Mouse (Mus musculus): ENCODE measurements around the gene Rnf217. TPM values are rescaled to one million over a fixed set of nuclear protein-coding genes. Genes with fewer than 3 reads are reported as not detected.

Rnf217 gene
- total and polyA plus RNA-seq, 2 experiments = 3.5 to 8.0 TPM

GRCm38 (mm10) chr10:31600116-31600515 lies 8.9 kb downstream of the Rnf217 start:
- H3K27me3 ChIP-seq (ENCODE audit: control insufficient read depth, insufficient read depth, low read length) = no peaks in the 10 kb centered on the region
- H3K4me1 ChIP-seq (ENCODE audit: control insufficient read depth, insufficient read depth, low read length) = peaks cover 11% of the 10 kb centered on the region
- DNase-seq (ENCODE audit: extremely low read depth, low read depth, low spot score) = no peak
- no peak for TF ChIP-seq CTCF (IDR thresholded peaks at IDR 0.05; ENCODE audit: low read depth, low read length)
- no peaks in the 10 kb centered on the region for H3K36me3 ChIP-seq (ENCODE audit: control insufficient read depth, insufficient read depth, low read length)
- 72% methylated on average over 6 of the region's 6 CpGs for WGBS
- no peak overlapping the region for H3K27ac ChIP-seq (replicated peaks; ENCODE audit: insufficient read depth, low read depth, low read length)
- no peak overlapping the region for H3K4me3 ChIP-seq (ENCODE audit: insufficient read depth, low read depth, low read length)
- peaks cover 23% of the 10 kb centered on the region for H3K79me2 ChIP-seq (ENCODE audit: control insufficient read depth, insufficient read depth, low read length)
- H3K9ac ChIP-seq (ENCODE audit: low read depth, low read length) = no peak overlapping the region

- Histone ChIP-seq H3K4me1 (ENCODE audit: control insufficient read depth, insufficient read depth, low read length) (peaks cover 25% of the 10 kb centered on the region), H3K36me3 (ENCODE audit: control insufficient read depth, insufficient read depth, low read length) (no peaks in the 10 kb centered on the region), H3K27me3 (ENCODE audit: control insufficient read depth, insufficient read depth, low read length) (no peaks in the 10 kb centered on the region), H3K79me2 (ENCODE audit: control insufficient read depth, insufficient read depth, low read length) (peaks cover 21% of the 10 kb centered on the region), H3K4me3 (ENCODE audit: insufficient read depth, low read depth, low read length) (no peak overlapping the region), H3K9ac (ENCODE audit: low read depth, low read length) (no peak overlapping the region), H3K27ac (replicated peaks; ENCODE audit: insufficient read depth, low read depth, low read length) (no peak overlapping the region)
- TF ChIP-seq CTCF (IDR thresholded peaks at IDR 0.05; ENCODE audit: low read depth, low read length) (no peak), POLR2A (IDR thresholded peaks at IDR 0.05; ENCODE audit: extremely low read depth, insufficient read depth, low read length) (no peak)
- 85% methylated on average over 2 of the region's 2 CpGs for WGBS
- no peak for DNase-seq (ENCODE audit: extremely low read depth, low read depth, low spot score)
Measured at GRCm38 (mm10) chr10:31597886-31598285, 11.1 kb downstream of the Rnf217 start.

GRCm38 (mm10) chr10:31596804-31597203 lies 12.2 kb downstream of the Rnf217 start:
- no peak for TF ChIP-seq POLR2A (IDR thresholded peaks at IDR 0.05; ENCODE audit: extremely low read depth, insufficient read depth, low read length)
- TF ChIP-seq CTCF (IDR thresholded peaks at IDR 0.05; ENCODE audit: low read depth, low read length) = no peak
- no peak overlapping the region for H3K9ac ChIP-seq (ENCODE audit: low read depth, low read length)
- no peak overlapping the region for H3K4me3 ChIP-seq (ENCODE audit: insufficient read depth, low read depth, low read length)
- H3K27ac ChIP-seq (replicated peaks; ENCODE audit: insufficient read depth, low read depth, low read length) = no peak overlapping the region
- no peaks in the 10 kb centered on the region for H3K27me3 ChIP-seq (ENCODE audit: control insufficient read depth, insufficient read depth, low read length)
- H3K36me3 ChIP-seq (ENCODE audit: control insufficient read depth, insufficient read depth, low read length) = no peaks in the 10 kb centered on the region
- 81% methylated on average over 4 of the region's 4 CpGs for WGBS
- peaks cover 31% of the 10 kb centered on the region for H3K4me1 ChIP-seq (ENCODE audit: control insufficient read depth, insufficient read depth, low read length)
- DNase-seq (ENCODE audit: extremely low read depth, low read depth, low spot score) = no peak
- H3K79me2 ChIP-seq (ENCODE audit: control insufficient read depth, insufficient read depth, low read length) = peaks cover 25% of the 10 kb centered on the region

GRCm38 (mm10) chr10:31595326-31595725 lies 13.7 kb downstream of the Rnf217 start:
- peaks cover 33% of the 10 kb centered on the region for H3K4me1 ChIP-seq (ENCODE audit: control insufficient read depth, insufficient read depth, low read length)
- 77% methylated on average over 4 of the region's 4 CpGs for WGBS
- no peak overlapping the region for H3K9ac ChIP-seq (ENCODE audit: low read depth, low read length)
- H3K79me2 ChIP-seq (ENCODE audit: control insufficient read depth, insufficient read depth, low read length) = peaks cover 25% of the 10 kb centered on the region
- H3K36me3 ChIP-seq (ENCODE audit: control insufficient read depth, insufficient read depth, low read length) = no peaks in the 10 kb centered on the region
- no peaks in the 10 kb centered on the region for H3K27me3 ChIP-seq (ENCODE audit: control insufficient read depth, insufficient read depth, low read length)
- H3K4me3 ChIP-seq (ENCODE audit: insufficient read depth, low read depth, low read length) = no peak overlapping the region
- H3K27ac ChIP-seq (replicated peaks; ENCODE audit: insufficient read depth, low read depth, low read length) = no peak overlapping the region
- no peak for DNase-seq (ENCODE audit: extremely low read depth, low read depth, low spot score)
- TF ChIP-seq CTCF (IDR thresholded peaks at IDR 0.05; ENCODE audit: low read depth, low read length) (no peak), POLR2A (IDR thresholded peaks at IDR 0.05; ENCODE audit: extremely low read depth, insufficient read depth, low read length) (no peak)

- peaks cover 27% of the 10 kb centered on the region for H3K4me1 ChIP-seq (ENCODE audit: control insufficient read depth, insufficient read depth, low read length)
- H3K27me3 ChIP-seq (ENCODE audit: control insufficient read depth, insufficient read depth, low read length) = no peaks in the 10 kb centered on the region
- no peak for TF ChIP-seq POLR2A (IDR thresholded peaks at IDR 0.05; ENCODE audit: extremely low read depth, insufficient read depth, low read length)
- TF ChIP-seq CTCF (IDR thresholded peaks at IDR 0.05; ENCODE audit: low read depth, low read length) = no peak
- no peak overlapping the region for H3K9ac ChIP-seq (ENCODE audit: low read depth, low read length)
- no peaks in the 10 kb centered on the region for H3K36me3 ChIP-seq (ENCODE audit: control insufficient read depth, insufficient read depth, low read length)
- H3K4me3 ChIP-seq (ENCODE audit: insufficient read depth, low read depth, low read length) = no peak overlapping the region
- 0 out of 2 replicates have a peak overlapping the region, but pooled peaks have one; percentile 8 for H3K27ac ChIP-seq (replicated peaks; ENCODE audit: insufficient read depth, low read depth, low read length)
- 28% methylated on average over 9 of the region's 9 CpGs for WGBS
- peak; percentile 76 for DNase-seq (ENCODE audit: extremely low read depth, low read depth, low spot score)
- peaks cover 18% of the 10 kb centered on the region for H3K79me2 ChIP-seq (ENCODE audit: control insufficient read depth, insufficient read depth, low read length)
Measured at GRCm38 (mm10) chr10:31592741-31593524, 16.1 kb downstream of the Rnf217 start.

- no peak overlapping the region for H3K27ac ChIP-seq (replicated peaks; ENCODE audit: insufficient read depth, low read depth, low read length)
- no peak for TF ChIP-seq CTCF (IDR thresholded peaks at IDR 0.05; ENCODE audit: low read depth, low read length)
- TF ChIP-seq POLR2A (IDR thresholded peaks at IDR 0.05; ENCODE audit: extremely low read depth, insufficient read depth, low read length) = no peak
- WGBS = 51% methylated on average over 3 of the region's 3 CpGs
- no peaks in the 10 kb centered on the region for H3K27me3 ChIP-seq (ENCODE audit: control insufficient read depth, insufficient read depth, low read length)
- no peak for DNase-seq (ENCODE audit: extremely low read depth, low read depth, low spot score)
- H3K4me1 ChIP-seq (ENCODE audit: control insufficient read depth, insufficient read depth, low read length) = peaks cover 25% of the 10 kb centered on the region
- no peak overlapping the region for H3K4me3 ChIP-seq (ENCODE audit: insufficient read depth, low read depth, low read length)
- H3K9ac ChIP-seq (ENCODE audit: low read depth, low read length) = no peak overlapping the region
- H3K79me2 ChIP-seq (ENCODE audit: control insufficient read depth, insufficient read depth, low read length) = peaks cover 16% of the 10 kb centered on the region; the same call in 1 of the 2 replicates
- H3K36me3 ChIP-seq (ENCODE audit: control insufficient read depth, insufficient read depth, low read length) = no peaks in the 10 kb centered on the region
Measured at GRCm38 (mm10) chr10:31592095-31592740, 16.8 kb downstream of the Rnf217 start.
